Mouse (Mus musculus) urinary bladder, postnatal 14 days (tissue): ENCODE measurements around the gene Timm13.

Experiments
- DNase-seq: peaks from one replicate; pipeline ENCODE4 v3.0.0; 2021; ENCODE audit warnings: low spot score

The Timm13 gene

DNA sequence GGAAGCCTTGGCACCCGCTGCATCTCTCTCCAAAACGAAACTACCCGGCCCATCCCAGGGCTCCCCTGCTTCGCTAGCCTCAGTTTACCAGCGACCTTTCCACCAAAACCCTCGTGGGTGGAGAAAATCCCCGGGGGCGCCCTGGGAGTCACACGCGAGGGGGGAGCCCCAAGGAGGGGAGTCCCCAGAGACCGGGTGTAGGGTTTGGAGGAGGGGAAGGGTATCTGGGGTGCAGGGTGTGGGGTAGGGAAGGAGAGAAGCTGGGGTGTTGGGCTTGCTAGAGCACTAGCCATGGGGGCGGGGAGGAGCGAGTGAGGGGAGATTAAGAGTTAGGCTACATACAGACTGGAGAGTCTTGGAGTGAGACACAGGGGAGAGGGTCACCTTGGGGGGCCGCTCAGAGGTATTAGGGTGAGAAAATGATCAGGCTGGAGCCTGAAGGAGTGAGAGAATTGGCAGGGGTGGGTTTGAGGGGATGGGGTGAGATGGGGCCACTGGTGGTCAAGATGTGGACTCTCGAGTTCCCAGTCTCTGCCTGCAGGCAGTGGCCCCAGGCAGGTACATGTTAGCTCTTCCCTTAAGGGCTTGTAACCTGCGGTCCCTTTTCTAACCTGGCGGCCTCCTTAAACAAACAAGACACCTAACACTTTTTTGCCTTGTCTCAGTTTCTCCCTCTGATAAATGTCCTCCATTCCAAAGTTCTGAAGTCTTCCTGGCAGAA lies 32.1 kb upstream of the Timm13 start:
- no peak for DNase-seq

DNA sequence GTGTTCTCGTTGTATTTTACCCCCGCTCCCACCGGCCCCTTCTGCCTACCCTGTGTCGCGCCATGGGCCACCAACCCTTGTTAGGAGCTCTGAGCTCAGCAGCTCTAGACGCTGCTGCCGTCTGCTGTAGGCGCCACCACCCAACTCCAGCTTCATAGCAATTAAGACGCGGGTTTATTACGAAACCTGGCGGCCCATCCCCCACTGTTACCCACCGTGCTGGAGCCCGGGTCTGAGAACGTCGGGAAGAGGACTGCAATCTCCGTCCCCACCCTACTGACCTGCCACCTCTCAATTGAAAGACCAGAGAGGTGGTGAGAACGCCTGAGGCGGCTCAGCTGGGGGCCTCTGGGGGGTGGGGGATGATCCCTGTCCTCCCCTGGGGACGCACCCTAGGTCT lies 31.4 kb upstream of the Timm13 start:
- DNase-seq, result no peak

DNA sequence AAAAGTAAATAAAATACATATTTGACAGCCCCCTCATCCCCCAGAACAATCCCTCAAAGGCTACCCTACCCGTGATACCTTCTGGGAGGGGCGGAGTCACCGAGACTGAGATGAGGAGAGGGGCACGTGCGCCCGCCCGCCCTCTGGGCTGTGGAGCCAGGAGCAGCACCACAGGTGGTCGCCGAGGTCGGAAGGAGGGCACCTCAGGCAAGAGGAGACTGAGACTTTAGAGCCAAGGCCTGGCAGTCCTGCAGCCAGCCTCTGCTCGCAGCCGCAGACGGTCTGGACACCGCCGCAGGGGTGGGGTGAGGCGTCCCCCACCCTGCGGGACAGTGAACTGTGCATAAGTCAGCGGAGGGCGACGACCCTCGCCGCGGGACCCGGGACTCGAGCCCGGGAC lies 30.9 kb upstream of the Timm13 start:
- DNase-seq, result no peak

DNA sequence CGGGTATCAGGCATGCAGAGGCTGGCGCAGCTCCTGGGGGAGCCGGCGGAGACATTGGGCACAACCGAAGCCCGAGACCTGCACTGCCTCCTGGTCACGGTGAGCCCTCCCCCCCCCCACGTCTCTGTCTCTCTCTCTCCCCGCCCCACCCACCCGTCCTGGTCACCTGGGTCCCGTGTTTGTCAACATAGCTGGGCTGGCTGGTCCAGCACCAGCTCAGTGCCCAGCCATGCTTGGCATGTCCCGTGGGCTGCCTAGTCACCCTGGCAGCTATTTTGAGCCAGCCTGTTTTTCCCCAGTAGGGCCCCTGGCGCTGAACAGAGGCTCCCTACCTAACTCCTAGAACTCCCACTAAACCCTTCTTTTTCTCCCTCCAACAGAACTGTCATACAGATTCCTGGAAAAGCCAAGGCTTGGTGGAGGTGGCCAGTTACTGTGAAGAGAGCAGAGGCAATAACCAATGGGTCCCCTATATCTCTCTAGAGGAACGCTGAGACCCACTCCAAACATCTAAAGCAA lies 30.4 kb upstream of the Timm13 start:
- DNase-seq, result peak; percentile 46

DNA sequence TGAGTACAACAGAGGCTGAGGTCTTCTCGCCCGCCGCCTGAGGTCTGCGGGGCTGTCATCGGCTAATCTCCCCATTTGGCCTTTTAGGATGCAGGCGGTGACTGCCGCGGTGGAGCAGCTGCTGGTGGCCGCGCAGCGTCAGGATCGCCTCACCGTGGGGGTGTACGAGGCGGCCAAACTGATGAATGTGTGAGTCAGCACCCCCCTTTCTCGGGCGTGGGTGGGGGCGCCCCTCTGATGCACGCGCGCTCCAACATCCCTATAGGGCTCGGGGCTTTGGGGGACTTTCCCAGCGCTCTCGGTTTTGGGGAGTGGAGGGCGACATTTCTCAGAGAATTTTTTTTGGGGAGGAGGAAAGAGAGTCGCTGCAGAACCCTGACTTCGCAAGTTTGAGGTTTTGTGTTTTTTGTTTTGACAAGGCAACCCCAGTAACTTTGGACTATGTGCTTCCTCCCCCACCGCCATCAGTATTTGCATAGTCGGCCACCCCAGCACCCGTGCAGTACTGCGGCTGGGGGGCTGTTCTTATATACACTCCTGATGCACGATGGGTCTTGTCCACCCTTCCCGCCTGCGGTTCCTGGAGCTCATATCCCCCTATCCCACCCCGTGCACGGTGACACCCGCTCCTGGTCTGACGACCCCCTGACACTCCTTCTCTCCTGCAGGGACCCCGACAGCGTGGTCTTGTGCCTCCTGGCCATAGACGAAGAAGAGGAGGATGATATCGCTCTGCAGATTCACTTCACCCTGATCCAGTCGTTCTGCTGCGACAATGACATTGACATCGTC lies 29.8 kb upstream of the Timm13 start:
- peak; percentile 53 for DNase-seq

DNA sequence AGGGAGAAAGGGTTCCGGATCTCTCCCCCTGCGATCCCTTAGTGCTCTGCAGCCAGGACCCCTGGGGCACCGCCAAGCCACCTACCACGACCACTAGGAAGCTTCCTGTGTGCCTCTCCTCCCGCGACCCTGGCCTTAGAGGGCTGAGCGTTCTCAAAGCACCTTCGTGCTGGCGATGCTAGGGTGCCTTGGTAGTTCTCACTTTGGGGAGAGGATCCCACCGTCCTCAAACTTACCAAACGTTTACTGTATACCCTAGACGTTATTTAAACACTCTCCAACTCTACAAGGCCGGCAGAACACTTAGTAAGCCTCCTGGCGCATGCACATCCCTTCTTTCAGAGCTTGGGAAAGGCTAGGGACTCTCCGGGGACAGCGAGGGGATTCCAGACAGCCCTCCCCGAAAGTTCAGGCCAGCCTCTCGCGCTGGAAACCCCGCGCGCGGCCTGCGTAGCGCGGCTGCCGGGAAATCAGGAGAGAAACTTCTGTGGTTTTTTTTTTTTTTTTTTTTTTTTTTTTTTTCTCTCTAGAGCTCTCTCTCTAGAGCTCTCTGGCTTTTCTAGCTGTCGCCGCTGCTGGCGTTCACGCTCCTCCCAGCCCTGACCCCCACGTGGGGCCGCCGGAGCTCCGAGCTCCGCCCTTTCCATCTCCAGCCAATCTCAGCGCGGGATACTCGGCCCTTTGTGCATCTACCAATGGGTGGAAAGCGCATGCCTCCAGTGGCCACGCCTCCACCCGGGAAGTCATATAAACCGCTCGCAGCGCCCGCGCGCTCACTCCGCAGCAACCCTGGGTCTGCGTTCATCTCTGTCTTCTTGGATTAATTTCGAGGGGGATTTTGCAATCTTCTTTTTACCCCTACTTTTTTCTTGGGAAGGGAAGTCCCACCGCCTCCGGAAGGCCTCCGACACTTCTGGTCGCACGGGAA lies 28.8 kb upstream of the Timm13 start, which contains the start of gene Gadd45b:
Gene Gadd45b, plus strand, starts transcription at position 775 of the 928 bp plus-strand sequence.
- DNase-seq, result peak; percentile 100

DNA sequence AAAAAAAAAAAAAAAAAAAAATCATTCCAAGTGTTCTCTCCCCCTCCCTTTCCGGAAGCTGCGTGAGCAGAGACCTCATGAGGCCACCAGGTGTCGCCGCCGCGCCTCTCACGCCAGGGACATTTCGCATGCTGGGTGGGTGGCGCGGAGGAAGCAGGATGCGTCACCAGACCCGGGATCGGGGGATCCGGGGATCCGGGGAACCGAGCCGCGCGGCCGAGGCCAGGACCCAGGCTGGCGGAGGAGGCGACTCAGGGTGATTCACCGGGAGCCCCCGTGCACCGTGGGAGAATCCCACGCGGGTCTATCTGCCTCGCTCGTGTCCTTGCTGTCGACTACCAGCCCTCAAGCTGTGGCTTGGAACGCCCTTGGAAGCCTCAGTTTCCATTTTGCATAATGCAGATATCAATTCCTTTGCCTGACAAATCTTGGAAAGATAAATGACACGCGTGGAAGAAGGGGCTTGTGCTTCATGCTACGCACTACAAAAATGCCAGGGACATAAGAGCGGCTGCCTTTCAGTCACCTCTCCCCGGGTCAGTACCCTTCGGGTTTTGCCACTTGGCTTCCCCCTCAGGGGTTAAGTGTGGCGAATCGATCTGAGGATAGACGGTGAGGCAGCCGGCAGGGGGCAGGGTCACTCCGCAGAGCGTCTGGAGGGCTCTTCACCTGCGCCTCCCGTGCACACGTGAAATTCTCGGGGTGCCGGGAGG lies 28.0 kb upstream of the Timm13 start:
- peak; percentile 93 for DNase-seq

DNA sequence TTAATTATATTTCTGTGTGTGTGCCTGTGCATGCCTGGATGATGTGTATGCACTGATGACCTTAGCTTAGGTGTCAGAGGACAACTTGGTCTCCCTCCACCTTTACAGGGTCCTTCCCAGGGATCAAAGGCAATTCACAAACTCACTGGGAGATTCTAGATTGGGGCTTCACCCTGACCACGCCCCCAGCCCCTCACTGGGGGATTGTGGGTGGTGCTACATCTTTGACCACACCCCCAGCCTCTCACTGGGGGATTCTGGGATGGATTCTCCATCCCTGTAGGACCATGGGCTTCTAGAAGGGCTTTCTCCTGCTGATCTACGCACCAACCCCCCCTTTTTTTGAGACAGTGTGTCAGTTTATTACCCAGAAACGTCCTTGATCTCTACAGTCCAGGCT lies 24.7 kb upstream of the Timm13 start:
- DNase-seq, result no peak

DNA sequence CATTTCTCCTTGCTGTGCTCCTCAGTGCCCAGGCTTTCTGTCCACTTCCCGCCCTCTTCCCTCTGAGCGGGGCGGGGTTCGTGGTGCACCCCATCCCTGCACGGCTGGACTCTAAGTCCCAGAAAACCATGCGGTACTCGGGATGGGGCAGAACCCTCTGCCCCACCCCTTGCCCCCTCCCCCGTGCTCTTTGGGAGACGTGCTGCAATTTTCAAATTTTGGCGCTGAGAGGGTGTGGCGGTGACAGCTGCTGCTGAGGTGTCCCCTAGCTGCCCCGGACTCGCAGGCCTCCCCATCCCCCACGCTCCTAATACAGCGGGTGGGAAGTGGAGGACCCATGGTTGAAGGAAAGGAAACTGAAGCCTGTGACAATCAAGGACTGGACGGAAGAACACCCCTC lies 21.2 kb upstream of the Timm13 start:
- no peak for DNase-seq

DNA sequence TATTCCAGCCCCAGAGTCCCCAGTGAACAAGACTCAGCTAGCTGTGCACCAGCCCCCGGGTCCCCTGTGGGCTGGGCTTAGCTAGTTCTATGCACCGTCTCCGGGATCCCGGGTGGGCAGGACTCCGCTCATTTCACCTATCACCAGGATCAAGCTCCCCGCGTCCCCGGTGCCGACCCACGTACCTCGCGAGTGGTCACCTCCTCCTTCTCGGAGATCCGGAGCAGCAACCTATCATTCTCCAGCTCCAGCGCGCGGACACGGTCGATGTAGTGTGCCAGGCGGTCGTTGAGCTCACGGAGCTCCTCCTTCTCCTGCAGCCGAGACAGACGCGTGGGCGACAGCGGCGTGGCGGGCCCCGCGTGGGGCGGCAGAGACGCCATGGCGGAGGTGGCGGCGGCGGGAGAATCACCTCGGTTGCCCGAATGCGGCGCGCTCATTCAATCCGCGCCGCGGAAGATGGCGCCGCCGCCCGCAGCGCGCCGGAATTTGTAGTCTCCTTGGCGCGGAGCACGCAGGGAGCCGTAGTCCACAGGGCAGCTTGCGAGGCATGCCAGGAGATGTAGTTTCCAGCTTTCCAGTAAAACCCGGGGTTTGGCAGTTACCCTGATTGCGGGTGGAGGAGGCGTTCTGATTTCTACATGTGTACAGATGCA lies 17.1 kb upstream of the Timm13 start, which contains the start of gene Lmnb2:
Gene Lmnb2, minus strand, starts transcription at position 467 of the 656 bp plus-strand sequence.
- DNase-seq, result peak; percentile 73

DNA sequence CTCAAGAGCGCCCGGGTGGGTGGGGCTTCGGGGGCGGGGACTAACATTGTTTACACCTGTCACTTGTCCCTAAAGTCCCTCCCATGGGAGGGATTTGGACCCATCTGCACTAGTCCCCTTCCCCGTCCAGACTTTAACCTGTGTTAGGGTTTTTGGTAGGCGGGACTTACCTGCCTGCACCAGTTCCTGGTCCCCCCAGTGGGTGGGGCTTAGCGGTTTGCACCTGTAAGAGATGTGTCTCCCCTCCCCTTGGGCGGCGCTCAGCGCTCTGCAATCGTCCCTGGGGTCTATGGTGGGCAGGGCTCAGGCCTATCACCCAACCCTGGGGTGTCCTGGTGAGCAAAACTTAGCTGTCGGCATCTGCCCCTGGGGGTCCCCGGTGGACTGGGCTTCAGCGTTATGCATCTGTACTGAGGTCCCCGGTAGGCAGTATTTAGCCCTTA lies 16.6 kb upstream of the Timm13 start:
- no peak for DNase-seq

DNA sequence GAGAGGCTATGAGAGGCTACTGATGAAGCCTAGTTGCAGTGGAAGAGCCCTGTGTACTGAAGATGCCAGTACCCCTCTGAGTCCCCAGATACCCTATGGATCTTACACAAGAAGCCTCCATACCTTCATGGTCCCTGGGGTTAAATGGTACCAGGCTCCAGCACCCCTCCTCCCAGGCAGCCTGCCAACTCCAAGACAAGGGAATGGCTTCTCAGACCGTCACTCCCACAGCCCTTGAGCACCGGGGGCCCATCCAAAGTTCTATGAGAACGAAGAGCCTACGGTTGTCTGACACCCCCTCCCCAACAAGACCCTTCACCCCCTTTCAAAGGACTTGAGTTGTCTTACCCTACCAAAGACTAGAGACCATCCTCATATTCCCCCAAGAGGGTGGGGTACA lies 15.0 kb upstream of the Timm13 start:
- no peak for DNase-seq

DNA sequence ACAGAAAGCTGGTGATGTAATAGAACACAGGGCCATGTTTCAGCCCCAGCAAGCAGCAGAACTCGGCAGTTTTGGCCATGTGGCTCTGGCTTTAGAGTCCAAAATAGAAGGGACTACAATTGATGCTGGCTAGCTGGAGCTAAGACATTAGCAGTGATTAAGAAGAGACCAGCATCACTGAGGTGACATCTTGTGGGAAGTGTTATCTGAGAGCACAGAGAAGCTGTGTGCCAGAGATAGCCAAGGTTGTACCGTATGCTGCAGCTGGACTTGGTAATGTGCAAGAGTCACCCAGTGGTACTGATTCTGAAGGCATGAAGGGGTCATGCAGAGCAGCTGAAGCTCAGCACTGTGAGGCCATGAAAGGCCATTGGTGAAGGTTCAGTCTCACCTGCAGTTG lies 14.5 kb upstream of the Timm13 start:
- DNase-seq, result no peak

DNA sequence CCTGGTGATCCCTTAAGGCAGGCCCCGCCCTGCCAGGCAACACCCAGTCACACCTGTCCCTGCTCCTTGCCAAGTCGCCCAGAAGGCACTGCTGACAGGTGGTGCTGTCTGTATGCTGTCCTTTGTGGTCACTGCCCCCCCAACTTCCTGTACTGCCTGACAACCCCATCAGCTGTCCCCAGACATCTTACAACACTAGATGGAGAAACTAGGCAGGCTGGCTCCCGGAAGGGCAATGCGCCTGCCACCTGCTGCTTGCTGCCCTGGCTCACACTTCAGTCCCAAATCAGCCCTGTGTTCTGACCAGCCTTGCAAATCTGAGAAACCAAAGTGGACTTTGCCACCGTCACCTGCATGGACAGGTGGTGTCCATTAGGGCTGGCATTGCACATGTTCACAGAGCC lies 13.5 kb upstream of the Timm13 start:
- DNase-seq, result no peak

DNA sequence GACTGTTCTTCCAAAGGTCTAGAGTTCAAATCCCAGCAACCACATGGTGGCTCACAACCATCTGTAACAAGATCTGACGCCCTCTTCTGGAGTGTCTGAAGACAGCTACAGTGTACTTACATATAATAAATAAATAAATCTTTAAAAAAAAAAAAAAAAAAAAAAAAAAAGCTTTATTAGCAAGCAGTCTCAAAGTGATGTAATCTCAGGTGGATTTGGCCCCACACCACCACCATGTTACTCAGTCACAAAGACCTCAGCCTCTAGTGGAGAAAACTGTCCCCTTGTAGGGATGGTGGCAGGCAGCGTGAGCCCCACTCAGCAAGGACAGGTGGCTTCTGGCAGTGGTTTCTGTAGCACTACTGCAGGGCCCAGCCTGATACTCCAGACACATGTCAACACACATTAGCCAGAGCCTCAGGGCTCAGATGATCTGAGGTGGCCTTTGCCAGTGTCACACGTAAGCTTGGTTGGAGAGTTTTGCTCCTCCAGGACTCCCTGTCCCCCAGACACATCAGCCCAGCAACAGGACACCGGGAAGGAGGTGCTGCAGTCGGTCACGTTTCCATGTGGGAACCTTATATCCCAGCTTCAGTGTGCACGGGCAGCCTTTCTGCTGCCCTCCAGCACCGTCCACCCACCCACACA lies 12.7 kb upstream of the Timm13 start:
- DNase-seq, result no peak

DNA sequence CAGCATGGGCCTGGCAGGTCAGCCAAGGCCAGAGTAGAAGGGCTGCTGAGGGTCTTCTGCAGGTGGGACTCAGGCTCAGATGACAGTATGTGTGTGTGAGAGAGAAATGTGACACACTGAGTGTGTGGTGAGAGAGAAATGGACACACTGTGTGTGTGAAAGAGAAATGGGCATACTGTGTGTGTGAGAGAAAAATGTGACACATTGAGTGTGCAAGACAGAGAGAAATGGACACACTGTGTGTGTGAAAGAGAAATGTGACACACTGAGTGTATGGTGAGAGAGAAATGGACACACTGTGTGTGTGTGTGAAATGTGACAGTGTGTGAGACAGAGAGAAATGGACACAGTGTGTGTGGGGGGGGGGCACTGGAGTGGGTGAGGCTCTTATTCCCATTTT lies 11.1 kb upstream of the Timm13 start:
- no peak for DNase-seq

DNA sequence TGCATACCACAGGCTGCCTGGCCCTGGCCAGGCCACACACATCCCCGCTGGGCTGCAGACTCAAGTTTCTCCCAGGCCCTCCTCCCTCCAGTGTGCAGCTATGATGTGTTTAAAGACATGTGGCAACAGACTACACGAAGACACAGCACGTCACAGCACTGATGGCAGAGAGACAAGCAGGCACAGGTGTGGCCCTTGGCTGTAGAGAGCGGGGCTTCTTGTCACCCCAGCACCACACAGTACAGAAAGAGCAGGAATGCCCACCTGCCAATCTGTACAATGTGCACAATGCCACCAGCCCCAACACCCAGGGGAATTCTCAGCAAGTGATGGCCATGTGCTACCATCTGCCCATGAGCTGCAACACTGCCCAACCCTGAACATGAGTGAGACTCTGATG lies 10.6 kb upstream of the Timm13 start:
- DNase-seq, result no peak

DNA sequence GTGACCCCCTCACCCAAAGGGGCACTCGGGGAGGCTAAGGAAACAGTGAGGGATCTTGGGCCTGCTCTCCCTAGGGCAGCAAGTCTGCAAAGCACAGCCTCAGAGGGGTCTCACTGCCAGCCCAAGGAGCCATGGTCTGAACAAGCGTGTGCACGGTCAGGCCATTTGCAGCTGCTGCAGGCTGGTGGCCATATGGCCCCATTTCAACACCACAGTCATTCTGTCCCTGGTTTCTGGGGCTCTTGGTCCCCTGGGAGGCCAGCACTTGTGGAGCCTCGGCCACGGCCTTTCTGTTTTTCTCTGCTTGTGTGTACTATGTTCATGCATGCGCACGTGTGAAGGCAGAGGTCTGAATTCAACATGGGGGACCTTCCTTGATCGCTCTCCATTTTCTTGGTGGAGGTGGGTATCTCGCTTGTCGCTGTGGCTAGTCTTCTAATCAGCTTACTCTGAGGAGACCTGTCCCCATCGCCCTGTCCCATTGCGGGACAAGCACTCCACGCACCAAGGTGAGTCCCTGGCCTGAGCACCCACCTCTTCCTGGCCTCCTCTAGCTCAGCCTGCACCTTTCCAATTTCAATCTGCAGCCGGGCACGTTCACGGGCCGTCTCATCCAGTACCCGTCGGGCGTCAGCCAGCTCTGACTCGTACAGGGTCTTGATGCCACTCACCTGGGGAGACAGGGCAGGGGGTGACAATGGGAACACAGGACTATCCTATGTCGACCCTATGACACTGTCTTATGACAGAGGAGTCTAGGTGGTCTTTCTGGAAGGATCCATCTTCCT lies 8.8 kb upstream of the Timm13 start:
- DNase-seq, result no peak

DNA sequence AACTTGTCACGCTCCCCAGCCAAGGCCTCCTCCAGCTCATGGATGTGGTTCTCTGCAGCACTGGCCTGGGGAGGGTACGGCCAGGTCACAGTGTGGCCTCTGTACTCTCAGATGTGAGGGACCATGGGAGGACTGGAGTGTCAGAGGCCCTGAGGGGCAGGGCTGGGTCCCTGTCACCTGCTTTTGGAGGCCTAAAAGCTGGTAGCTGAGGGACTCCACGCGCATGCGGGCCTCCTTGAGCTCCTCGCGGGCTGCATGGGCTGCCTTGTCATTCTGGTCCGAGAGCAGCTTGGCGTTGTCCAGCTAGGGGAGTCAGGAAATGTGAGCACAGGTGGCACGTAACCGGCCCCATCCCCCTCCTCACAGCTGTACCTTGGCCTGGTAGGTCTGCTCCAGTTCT lies 3.9 kb upstream of the Timm13 start:
- no peak for DNase-seq
